Mouse (Mus musculus): ENCODE measurements at regions not wholly inside any gene's neighbourhood (a gene's known extent, or its start where the extent isn't known, plus 50 kb on each side); places are given as distances from the start of the nearest gene placed in this dataset.

GRCm38 (mm10) chr1:148917062-148917461 is 1044.0 kb downstream of the Pla2g4a start:
- intact Hi-C loops (cut with DNase I): no loop called here
- no peaks in the 10 kb centered on the region for H3K27me3 ChIP-seq (ENCODE audit: control insufficient read depth, insufficient read depth, low read length)
- no peak overlapping the region for H3K4me3 ChIP-seq
- H3K9ac ChIP-seq (ENCODE audit: low read depth, low read length): no peak overlapping the region
- TF ChIP-seq POLR2A (IDR thresholded peaks at IDR 0.05; ENCODE audit: insufficient read depth, low read depth, low read length) (no peak), CTCF (IDR thresholded peaks at IDR 0.05) (no peak)
- H3K4me1 ChIP-seq (ENCODE audit: control insufficient read depth, insufficient read depth, low read length): no peaks in the 10 kb centered on the region
- no peak overlapping the region for H3K27ac ChIP-seq
- no peaks in the 10 kb centered on the region for H3K79me2 ChIP-seq (replicated peaks; ENCODE audit: control insufficient read depth, insufficient read depth, low read length)
- H3K36me3 ChIP-seq (ENCODE audit: control insufficient read depth, insufficient read depth, low read length): no peaks in the 10 kb centered on the region
- no peak for DNase-seq

- Histone ChIP-seq H3K4me3 (no peak overlapping the region), H3K4me1 (ENCODE audit: control insufficient read depth, insufficient read depth, low read length) (no peaks in the 10 kb centered on the region), H3K9ac (ENCODE audit: low read depth, low read length) (no peak overlapping the region), H3K36me3 (ENCODE audit: control insufficient read depth, insufficient read depth, low read length) (no peaks in the 10 kb centered on the region), H3K79me2 (replicated peaks; ENCODE audit: control insufficient read depth, insufficient read depth, low read length) (no peaks in the 10 kb centered on the region), H3K27ac (no peak overlapping the region), H3K27me3 (ENCODE audit: control insufficient read depth, insufficient read depth, low read length) (no peaks in the 10 kb centered on the region)
- DNase-seq: no peak
- TF ChIP-seq POLR2A (IDR thresholded peaks at IDR 0.05; ENCODE audit: insufficient read depth, low read depth, low read length) (no peak), EP300 (IDR thresholded peaks at IDR 0.05; ENCODE audit: insufficient read depth, low read depth, low read length) (no peak), CTCF (IDR thresholded peaks at IDR 0.05) (no peak)
- WGBS: 45% methylated on average over 1 of the region's 1 CpGs
- intact Hi-C loops (cut with DNase I): no loop called here
Observed at GRCm38 (mm10) chr1:148912819-148913218, 1048.3 kb downstream of the Pla2g4a start.

- DNase-seq: no peak
- H3K9ac ChIP-seq (ENCODE audit: low read depth, low read length): no peak overlapping the region
- H3K4me1 ChIP-seq (ENCODE audit: control insufficient read depth, insufficient read depth, low read length): no peaks in the 10 kb centered on the region
- no peak overlapping the region for H3K27ac ChIP-seq
- no peaks in the 10 kb centered on the region for H3K79me2 ChIP-seq (replicated peaks; ENCODE audit: control insufficient read depth, insufficient read depth, low read length)
- intact Hi-C loops (cut with DNase I): no loop called here
- no peaks in the 10 kb centered on the region for H3K27me3 ChIP-seq (ENCODE audit: control insufficient read depth, insufficient read depth, low read length)
- H3K36me3 ChIP-seq (ENCODE audit: control insufficient read depth, insufficient read depth, low read length): no peaks in the 10 kb centered on the region
- TF ChIP-seq CTCF (IDR thresholded peaks at IDR 0.05): no peak
- no peak for TF ChIP-seq POLR2A (IDR thresholded peaks at IDR 0.05; ENCODE audit: insufficient read depth, low read depth, low read length)
- no peak for TF ChIP-seq EP300 (IDR thresholded peaks at IDR 0.05; ENCODE audit: insufficient read depth, low read depth, low read length)
- no peak overlapping the region for H3K4me3 ChIP-seq
Observed at GRCm38 (mm10) chr1:148904067-148904466, 1057.0 kb downstream of the Pla2g4a start.

- H3K4me1 ChIP-seq (ENCODE audit: control insufficient read depth, insufficient read depth, low read length): no peaks in the 10 kb centered on the region
- no peak overlapping the region for H3K27ac ChIP-seq
- H3K27me3 ChIP-seq (ENCODE audit: control insufficient read depth, insufficient read depth, low read length): no peaks in the 10 kb centered on the region
- no peak for TF ChIP-seq POLR2A (IDR thresholded peaks at IDR 0.05; ENCODE audit: insufficient read depth, low read depth, low read length)
- TF ChIP-seq EP300 (IDR thresholded peaks at IDR 0.05; ENCODE audit: insufficient read depth, low read depth, low read length): no peak
- no peak for TF ChIP-seq CTCF (IDR thresholded peaks at IDR 0.05)
- H3K4me3 ChIP-seq: no peak overlapping the region
- no peak overlapping the region for H3K9ac ChIP-seq (ENCODE audit: low read depth, low read length)
- intact Hi-C loops (cut with DNase I): no loop called here
- no peaks in the 10 kb centered on the region for H3K36me3 ChIP-seq (ENCODE audit: control insufficient read depth, insufficient read depth, low read length)
- no peak for DNase-seq
- no peaks in the 10 kb centered on the region for H3K79me2 ChIP-seq (replicated peaks; ENCODE audit: control insufficient read depth, insufficient read depth, low read length)
Observed at GRCm38 (mm10) chr1:148903093-148903492, 1058.0 kb downstream of the Pla2g4a start.

- H3K4me1 ChIP-seq (ENCODE audit: control insufficient read depth, insufficient read depth, low read length): no peaks in the 10 kb centered on the region
- no peak overlapping the region for H3K9ac ChIP-seq (ENCODE audit: low read depth, low read length)
- H3K27me3 ChIP-seq (ENCODE audit: control insufficient read depth, insufficient read depth, low read length): no peaks in the 10 kb centered on the region
- H3K79me2 ChIP-seq (replicated peaks; ENCODE audit: control insufficient read depth, insufficient read depth, low read length): no peaks in the 10 kb centered on the region
- no peak for DNase-seq
- WGBS: 84% methylated on average over 2 of the region's 2 CpGs
- H3K27ac ChIP-seq: no peak overlapping the region
- no peaks in the 10 kb centered on the region for H3K36me3 ChIP-seq (ENCODE audit: control insufficient read depth, insufficient read depth, low read length)
- TF ChIP-seq POLR2A (IDR thresholded peaks at IDR 0.05; ENCODE audit: insufficient read depth, low read depth, low read length): no peak
- TF ChIP-seq CTCF (IDR thresholded peaks at IDR 0.05): no peak
- TF ChIP-seq EP300 (IDR thresholded peaks at IDR 0.05; ENCODE audit: insufficient read depth, low read depth, low read length): no peak
- no peak overlapping the region for H3K4me3 ChIP-seq
- intact Hi-C loops (cut with DNase I): no loop called here
Observed at GRCm38 (mm10) chr1:148901319-148902033, 1059.6 kb downstream of the Pla2g4a start.

- WGBS: 88% methylated on average over 1 of the region's 1 CpGs
- H3K27ac ChIP-seq: no peak overlapping the region
- no peaks in the 10 kb centered on the region for H3K36me3 ChIP-seq (ENCODE audit: control insufficient read depth, insufficient read depth, low read length)
- no peak overlapping the region for H3K9ac ChIP-seq (ENCODE audit: low read depth, low read length)
- H3K4me1 ChIP-seq (ENCODE audit: control insufficient read depth, insufficient read depth, low read length): no peaks in the 10 kb centered on the region
- TF ChIP-seq CTCF (IDR thresholded peaks at IDR 0.05) (no peak), POLR2A (IDR thresholded peaks at IDR 0.05; ENCODE audit: insufficient read depth, low read depth, low read length) (no peak), EP300 (IDR thresholded peaks at IDR 0.05; ENCODE audit: insufficient read depth, low read depth, low read length) (no peak)
- intact Hi-C loops (cut with DNase I): no loop called here
- no peak for DNase-seq
- H3K4me3 ChIP-seq: no peak overlapping the region
- no peaks in the 10 kb centered on the region for H3K27me3 ChIP-seq (ENCODE audit: control insufficient read depth, insufficient read depth, low read length)
- no peaks in the 10 kb centered on the region for H3K79me2 ChIP-seq (replicated peaks; ENCODE audit: control insufficient read depth, insufficient read depth, low read length)
Observed at GRCm38 (mm10) chr1:148870788-148871187, 1090.3 kb downstream of the Pla2g4a start.
